Mouse (Mus musculus) forebrain, embryonic 16.5 days (tissue): Measurements from ENCODE around the gene Gm16485. TPM values are rescaled to one million over a fixed set of nuclear protein-coding genes. Genes with fewer than 3 reads are reported as not detected.

Experiments used
- ATAC-seq: fragments of 200-750 bp; cut with Nextera tagmentation; 2 replicates; pipeline ENCODE4 v1.8.0; 2017; ENCODE audit warnings: mild to moderate bottlenecking, moderate library complexity
- H3K27ac ChIP-seq: fragments of 300-500 bp; sonication (generic); 2 replicates; pipeline ENCODE4 v1.5.1; 2014; ENCODE audit warnings: low read length, control low read depth
- H3K27me3 ChIP-seq: fragments of 300-500 bp; sonication (generic); replicated peaks from 2 replicates; pipeline ENCODE4 v1.6.1; 2014; ENCODE audit warnings: low read length; ENCODE audit not compliant: control insufficient read depth, insufficient read depth
- H3K36me3 ChIP-seq: fragments of 300-500 bp; sonication (generic); 2 replicates; pipeline ENCODE4 v1.6.1; 2014; ENCODE audit not compliant: control insufficient read depth, insufficient read depth
- H3K4me1 ChIP-seq: fragments of 300-500 bp; sonication (generic); replicated peaks from 2 replicates; pipeline ENCODE4 v1.6.1; 2014; ENCODE audit warnings: low read length; ENCODE audit not compliant: control insufficient read depth, insufficient read depth
- H3K4me2 ChIP-seq: fragments of 300-500 bp; sonication (generic); 2 replicates; pipeline ENCODE4 v1.6.1; 2014; ENCODE audit warnings: mild to moderate bottlenecking, low read length, control low read depth
- H3K4me3 ChIP-seq: fragments of 300-500 bp; sonication (generic); replicated peaks from 2 replicates; pipeline ENCODE4 v1.5.1; 2014; ENCODE audit warnings: mild to moderate bottlenecking, low read length, control low read depth
- H3K9ac ChIP-seq: fragments of 300-500 bp; sonication (generic); replicated peaks from 2 replicates; pipeline ENCODE4 v1.6.1; 2014; ENCODE audit warnings: low read depth, low read length, control low read depth
- H3K9me3 ChIP-seq: fragments of 300-500 bp; sonication (generic); 2 replicates; pipeline ENCODE4 v1.6.1; 2016; ENCODE audit warnings: low read length; ENCODE audit not compliant: control insufficient read depth
- WGBS: fragments of 180-500 bp; shearing (Covaris S2); extraction: QIAGEN DNeasy Blood & Tissue Kit; methylation state at CpG from one replicate; pipeline ENCODE4 v1.1.7; 2014; 5-methylcytosine and 5-hydroxymethylcytosine counted together
- polyA plus RNA-seq: library from polyadenylated mRNA; unstranded; fragments of >200 nt; fragmentation: Nextera tagmentation; extraction: Ambion mirVana; gene quantifications from 2 replicates; pipeline ENCODE4 v1.2.1, GENCODE M21; 2015

Gene Gm16485
- polyA plus RNA-seq, 1 experiment from 2014 or later = 0.18 TPM

DNA sequence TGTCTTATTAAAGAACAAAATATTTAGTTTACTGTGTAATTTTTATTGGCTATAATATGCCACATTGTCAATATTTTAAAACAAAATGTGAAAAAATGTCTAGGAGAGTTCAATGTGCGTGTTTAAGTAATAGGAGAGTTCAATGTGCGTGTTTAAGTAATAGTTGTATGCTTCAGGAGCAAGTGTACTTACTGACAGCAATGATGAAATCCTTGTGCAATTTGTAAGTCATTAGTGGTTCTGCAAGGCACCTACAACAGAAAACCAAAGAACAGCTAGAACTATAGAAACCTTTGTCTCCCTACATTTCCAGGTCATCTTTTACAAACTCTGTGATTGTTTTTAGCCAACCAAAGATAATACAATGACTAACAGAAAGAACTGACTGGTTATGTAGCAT lies 43.5 kb downstream of the Gm16485 start:
- ATAC-seq = no peak
- H3K4me2 ChIP-seq = no peak overlapping the region
- H3K4me3 ChIP-seq = no peak overlapping the region
- no peak overlapping the region for H3K9ac ChIP-seq
- no peaks in the 10 kb centered on the region for H3K9me3 ChIP-seq
- H3K4me1 ChIP-seq = no peaks in the 10 kb centered on the region
- no peak overlapping the region for H3K27ac ChIP-seq
- H3K27me3 ChIP-seq = no peaks in the 10 kb centered on the region
- no peaks in the 10 kb centered on the region for H3K36me3 ChIP-seq
- WGBS = 96% methylated on average over 2 of the region's 2 CpGs

Other genes starting within 250 kb of the Gm16485 start
- gene Pgr, start 72.0 kb upstream of the Gm16485 start, polyA plus RNA-seq = 1.5 and 2.3 TPM in 2 replicates